Mouse (Mus musculus) cerebellum, postnatal 14 days (tissue): ENCODE results near the gene Boll.

ENCODE experiments used
- DNase-seq, 2 experiments: peaks; one replicate each; pipeline ENCODE4 v3.0.0; 2021; ENCODE audit warnings: mixed read lengths in 2 of 2

Gene Boll

DNA sequence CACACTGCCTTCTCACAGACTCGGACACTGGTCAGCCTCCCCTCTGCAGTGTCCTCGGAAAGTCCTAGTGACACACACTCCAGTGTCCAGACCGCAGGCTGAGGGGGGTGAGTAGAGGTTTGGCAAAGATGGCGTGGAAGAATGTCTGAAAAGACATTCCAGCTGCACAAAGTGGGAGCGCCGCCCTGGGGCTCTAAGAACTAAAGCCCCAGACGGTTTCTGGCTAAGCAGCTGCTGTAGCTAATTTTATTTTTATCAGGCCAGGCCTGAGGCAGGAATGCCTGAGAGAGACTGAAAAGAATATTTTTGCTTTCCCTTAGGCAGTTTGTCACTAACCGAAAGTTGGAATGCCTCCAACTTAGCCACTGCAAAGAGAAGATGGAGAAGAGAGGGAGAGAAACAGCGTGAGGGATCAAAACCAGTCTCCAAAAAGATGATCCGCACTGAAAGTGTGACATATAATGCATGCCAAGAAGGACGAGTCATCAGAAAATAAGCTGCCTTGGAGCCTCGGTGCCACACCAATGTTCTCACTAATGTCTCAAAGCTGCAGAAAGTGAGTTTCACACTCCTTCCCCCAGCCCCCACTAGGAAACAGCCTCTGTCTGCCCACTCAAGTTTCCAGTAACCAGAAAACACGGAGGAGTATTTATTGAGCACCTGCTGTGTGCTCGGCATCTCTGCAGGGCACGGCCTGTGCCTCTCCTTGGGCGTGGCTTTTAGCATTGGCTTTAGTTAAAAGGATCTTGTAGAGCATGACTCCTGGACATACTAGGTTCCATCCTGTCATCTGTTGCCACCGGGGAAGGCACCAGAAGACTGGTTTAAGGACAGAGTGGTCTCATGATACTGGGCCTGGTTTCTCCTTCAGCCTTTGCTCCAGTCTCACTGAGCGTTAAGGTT is 161.2 kb downstream of the Boll start:
- no peak for DNase-seq

DNA sequence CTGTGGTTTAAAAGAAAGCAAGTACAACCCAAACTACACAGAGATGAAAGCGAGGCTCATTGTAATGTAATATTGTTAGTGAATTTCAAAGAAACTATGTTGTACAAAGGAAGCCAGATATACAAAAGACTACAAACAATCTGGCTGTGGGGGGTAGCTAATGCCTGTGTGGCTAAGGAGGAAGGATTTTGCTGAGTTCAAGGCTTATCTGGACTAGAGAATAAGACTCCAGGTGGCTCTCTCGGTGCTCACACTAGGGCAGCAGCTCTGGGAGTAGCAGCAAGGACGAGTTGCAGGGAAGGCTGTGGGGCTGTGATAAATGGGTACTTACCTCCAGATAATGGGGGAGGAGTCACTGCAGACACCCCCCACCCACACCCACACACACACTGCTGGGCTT is 164.6 kb downstream of the Boll start:
- DNase-seq, result no peak
